Mouse (Mus musculus) liver, postnatal 0 days (tissue): ENCODE results near the gene Med29. TPM values are rescaled to one million over a fixed set of nuclear protein-coding genes. Genes with fewer than 3 reads are reported as not detected.
A peak's percentile ranks its signal among the peaks of the same experiment; 100 is the strongest.

ENCODE experiments used
- ATAC-seq: fragments of 200-750 bp; cut with Nextera tagmentation; 2 replicates; pipeline ENCODE4 v1.8.0; 2017; ENCODE audit warnings: mild to moderate bottlenecking, moderate library complexity
- DNase-seq: peaks from one replicate; pipeline ENCODE4 v3.0.0-alpha.2; 2016
- H3K27ac ChIP-seq: fragments of 300-500 bp; sonication (generic); 2 replicates; pipeline ENCODE4 v1.5.1; 2014; ENCODE audit warnings: antibody characterized with exemption, moderate library complexity, mild to moderate bottlenecking, low read depth
- H3K27me3 ChIP-seq: fragments of 300-500 bp; sonication (generic); 2 replicates; pipeline ENCODE4 v1.6.1; 2014; ENCODE audit warnings: low read length, control low read depth, mixed read lengths; ENCODE audit not compliant: insufficient read depth
- H3K36me3 ChIP-seq: fragments of 300-500 bp; sonication (generic); replicated peaks from 2 replicates; pipeline ENCODE4 v1.6.1; 2014; ENCODE audit warnings: mild to moderate bottlenecking, control low read depth, low read length, moderate library complexity, mixed read lengths; ENCODE audit not compliant: insufficient read depth
- H3K4me1 ChIP-seq: fragments of 300-500 bp; sonication (generic); 2 replicates; pipeline ENCODE4 v1.6.1; 2014; ENCODE audit warnings: antibody characterized with exemption, mild to moderate bottlenecking, control low read depth; ENCODE audit not compliant: insufficient read depth
- H3K4me2 ChIP-seq: fragments of 300-500 bp; sonication (generic); 2 replicates; pipeline ENCODE4 v1.6.1; 2014; ENCODE audit warnings: low read depth, mild to moderate bottlenecking, low read length, moderate library complexity, mixed read lengths
- H3K4me3 ChIP-seq: fragments of 300-500 bp; sonication (generic); 2 replicates; pipeline ENCODE4 v1.5.1; 2014; ENCODE audit warnings: low read depth, low read length
- H3K9ac ChIP-seq: fragments of 300-500 bp; sonication (generic); replicated peaks from 2 replicates; pipeline ENCODE4 v1.6.1; 2014; ENCODE audit warnings: mild to moderate bottlenecking, moderate library complexity
- H3K9me3 ChIP-seq: fragments of 300-500 bp; sonication (generic); 2 replicates; pipeline ENCODE4 v1.6.1; 2016; ENCODE audit warnings: mild to moderate bottlenecking, control low read depth, low read length, mixed read lengths
- CTCF ChIP-seq: sonication (generic); IDR thresholded peaks from 2 replicates; pipeline ENCODE4 v1.5.1; 2016; ENCODE audit warnings: antibody characterized with exemption, low read depth
- EP300 ChIP-seq: IDR thresholded peaks from 2 replicates; pipeline ENCODE4 v1.6.1; 2016; ENCODE audit warnings: antibody characterized with exemption, low read depth, mild to moderate bottlenecking
- WGBS: fragments of 180-500 bp; shearing (Covaris S2); extraction: QIAGEN DNeasy Blood & Tissue Kit; methylation state at CpG from one replicate; pipeline ENCODE4 v1.1.7; 2014; ENCODE audit not compliant: insufficient replicate concordance; 5-methylcytosine and 5-hydroxymethylcytosine counted together
- polyA plus RNA-seq: library from polyadenylated mRNA; unstranded; fragments of >200 nt; fragmentation: Nextera tagmentation; extraction: Ambion mirVana; gene quantifications from 2 replicates; pipeline ENCODE4 v1.2.1, GENCODE M21; 2015

The Med29 gene
- polyA plus RNA-seq, 1 experiment from 2014 or later, result 18.6 TPM

- H3K27ac ChIP-seq, result no peak overlapping the region
- peaks cover 23% of the 10 kb centered on the region for H3K36me3 ChIP-seq
- H3K4me3 ChIP-seq, result no peak overlapping the region
- no peaks in the 10 kb centered on the region for H3K27me3 ChIP-seq
- no peak for ATAC-seq
- no peaks in the 10 kb centered on the region for H3K9me3 ChIP-seq
- TF ChIP-seq CTCF (peak; percentile 24; the same call in 1 of the 2 replicates), EP300 (no peak)
- H3K4me2 ChIP-seq, result no peak overlapping the region
- peaks cover 25% of the 10 kb centered on the region for H3K4me1 ChIP-seq
- WGBS, result 85% methylated on average over 2 of the region's 2 CpGs
- H3K9ac ChIP-seq, result no peak overlapping the region
- no peak for DNase-seq
Measured at GRCm38 (mm10) chr7:28353267-28353666, 39.2 kb downstream of the Med29 start.

GRCm38 (mm10) chr7:28351676-28352191 is 40.8 kb downstream of the Med29 start:
- Histone ChIP-seq H3K36me3 (peaks cover 23% of the 10 kb centered on the region), H3K27ac (no peak overlapping the region), H3K27me3 (no peaks in the 10 kb centered on the region), H3K4me3 (peak overlapping the region; percentile 82), H3K4me1 (peaks cover 19% of the 10 kb centered on the region), H3K9ac (peak overlapping the region; percentile 88), H3K9me3 (no peaks in the 10 kb centered on the region), H3K4me2 (peak overlapping the region; percentile 85)
- WGBS, result 7% methylated on average over 4 of the region's 4 CpGs
- ATAC-seq (no peak), DNase-seq (no peak)
- TF ChIP-seq EP300, result no peak
- no peak for TF ChIP-seq CTCF

GRCm38 (mm10) chr7:28350155-28350883 is 42.2 kb downstream of the Med29 start, which contains the start of gene Rps16:
Gene Rps16 (plus strand): TSS chr7:28350652.
- Histone ChIP-seq H3K4me3 (peak within 1 kb of the TSS; percentile 82), H3K4me1 (peaks cover 18% of the 10 kb centered on the region), H3K9me3 (no peaks in the 10 kb centered on the region), H3K27ac (peak within 1 kb of the TSS; percentile 79), H3K4me2 (peak within 1 kb of the TSS; percentile 85), H3K9ac (peak within 1 kb of the TSS; percentile 88), H3K27me3 (no peaks in the 10 kb centered on the region), H3K36me3 (peaks cover 23% of the 10 kb centered on the region)
- WGBS, result 5% methylated on average over 47 of the region's 50 CpGs
- TF ChIP-seq CTCF (peak; percentile 10; the same call in 1 of the 2 replicates), EP300 (no peak; the same call in 1 of the 2 replicates)
- DNase-seq (peak; percentile 99), ATAC-seq (peak; percentile 92)

GRCm38 (mm10) chr7:28348601-28349000 is 43.9 kb downstream of the Med29 start:
- Histone ChIP-seq H3K4me3 (no peak overlapping the region), H3K36me3 (peaks cover 15% of the 10 kb centered on the region), H3K4me1 (peaks cover 18% of the 10 kb centered on the region), H3K9ac (no peak overlapping the region), H3K4me2 (no peak overlapping the region), H3K27me3 (no peaks in the 10 kb centered on the region), H3K27ac (peak overlapping the region; percentile 74; the same call in 1 of the 2 replicates), H3K9me3 (no peaks in the 10 kb centered on the region)
- WGBS, result 82% methylated on average over 7 of the region's 7 CpGs
- no peak for ATAC-seq
- TF ChIP-seq CTCF, result peak; percentile 39
- no peak for TF ChIP-seq EP300
- no peak for DNase-seq

- ATAC-seq (peak; percentile 35), DNase-seq (peak; percentile 78)
- peaks cover 6% of the 10 kb centered on the region; the same call in 1 of the 2 replicates for H3K36me3 ChIP-seq
- peak overlapping the region; percentile 74 for H3K27ac ChIP-seq
- peaks cover 18% of the 10 kb centered on the region for H3K4me1 ChIP-seq
- H3K9ac ChIP-seq, result no peak overlapping the region
- H3K27me3 ChIP-seq, result no peaks in the 10 kb centered on the region
- H3K9me3 ChIP-seq, result no peaks in the 10 kb centered on the region
- TF ChIP-seq EP300 (no peak), CTCF (no peak)
- 37% methylated on average over 3 of the region's 3 CpGs for WGBS
- H3K4me2 ChIP-seq, result no peak overlapping the region
- H3K4me3 ChIP-seq, result no peak overlapping the region
Measured at GRCm38 (mm10) chr7:28347746-28348145, 44.8 kb downstream of the Med29 start.

- DNase-seq, result peak; percentile 88
- no peak for ATAC-seq
- peaks cover 14% of the 10 kb centered on the region for H3K4me1 ChIP-seq
- H3K4me3 ChIP-seq, result no peak overlapping the region
- no peaks in the 10 kb centered on the region for H3K36me3 ChIP-seq
- no peak overlapping the region for H3K9ac ChIP-seq
- no peaks in the 10 kb centered on the region for H3K9me3 ChIP-seq
- H3K4me2 ChIP-seq, result no peak overlapping the region
- TF ChIP-seq EP300 (no peak), CTCF (peak; percentile 95)
- H3K27ac ChIP-seq, result no peak overlapping the region
- 3% methylated on average over 4 of the region's 4 CpGs for WGBS
- H3K27me3 ChIP-seq, result no peaks in the 10 kb centered on the region
Measured at GRCm38 (mm10) chr7:28344637-28345036, 47.9 kb downstream of the Med29 start.
